Mouse (Mus musculus) ES-Bruce4 (cell line): ENCODE measurements around the gene Olfr12.

Experiments used
- CTCF ChIP-seq: IDR thresholded peaks from one replicate; pipeline ENCODE4 v1.8.1; 2011; ENCODE audit warnings: low read depth, low read length
- EP300 ChIP-seq: IDR thresholded peaks from 2 replicates; pipeline ENCODE4 v1.6.1; 2011; ENCODE audit warnings: low read depth, low read length; ENCODE audit not compliant: insufficient read depth
- POLR2A ChIP-seq: IDR thresholded peaks from one replicate; pipeline ENCODE4 v1.8.1; 2011; ENCODE audit warnings: low read length; ENCODE audit not compliant: insufficient read depth

- TF ChIP-seq CTCF (no peak), EP300 (no peak), POLR2A (no peak)
Measured at GRCm38 (mm10) chr1:92634976-92635599, 17.5 kb downstream of the Olfr12 start.
